8 mouse cellular contexts compared by ENCODE assay signal in genomic region chr2:109694838-109695225, GRCm38 (mm10). TPM values are rescaled to one million over a fixed set of nuclear protein-coding genes. Genes with fewer than 3 reads are reported as not detected.
DNase-seq lines count a peak whose midpoint lies in the region; ATAC-seq and TF ChIP-seq lines count a peak whose summit lies in the region.

No protein-coding gene starts in this region.

- H3K27ac ChIP-seq in forebrain, postnatal 0 days (ENCODE audit: low read depth, low read length): no peak overlapping the region
- peak overlapping the region; percentile 88 for H3K27ac ChIP-seq in layer of hippocampus, adult 2 months

- TF ChIP-seq POLR2A in lung, adult 2 months (IDR thresholded peaks at IDR 0.05; ENCODE audit: borderline replicate concordance, extremely low read depth, low read depth, low read length): no peak

- ATAC-seq in forebrain, postnatal 0 days: peak; percentile 75

- peak; percentile 84 for TF ChIP-seq CTCF in forebrain, postnatal 0 days (IDR thresholded peaks at IDR 0.05; ENCODE audit: low read depth)
- peak; percentile 82 for TF ChIP-seq CTCF in layer of hippocampus, adult 2 months (conservative IDR thresholded peaks at IDR 0.05)
- peak; percentile 69 for TF ChIP-seq CTCF in lung, adult 2 months (IDR thresholded peaks at IDR 0.05; ENCODE audit: insufficient read depth, low read length)

- peaks cover 48% of the 10 kb centered on the region for H3K27me3 ChIP-seq in forebrain, postnatal 0 days (ENCODE audit: insufficient read depth, low read length)

- 0 out of 2 replicates have a peak, but pooled peaks cover 4% of the 10 kb centered on the region for H3K4me1 ChIP-seq in forebrain, postnatal 0 days (ENCODE audit: insufficient read depth)
- no peaks in the 10 kb centered on the region for H3K4me1 ChIP-seq in lung, adult 2 months (ENCODE audit: control insufficient read depth, insufficient read depth, low read length)

- peak overlapping the region; percentile 65 for H3K4me2 ChIP-seq in forebrain, postnatal 0 days (ENCODE audit: low read depth)

- H3K36me3 ChIP-seq in forebrain, postnatal 0 days (ENCODE audit: insufficient read depth): no peaks in the 10 kb centered on the region

- no peaks in the 10 kb centered on the region for H3K9me3 ChIP-seq in forebrain, postnatal 0 days (ENCODE audit: low read length)

- H3K9ac ChIP-seq in forebrain, postnatal 0 days: no peak overlapping the region

- peak; percentile 62 for DNase-seq in MN1 (ENCODE audit: low spot score)
- DNase-seq in cerebellum, adult 8-10 months: peak; percentile 83
- DNase-seq in forebrain, postnatal 0 days: peak; percentile 82
- peak; percentile 79 for DNase-seq in heart, postnatal 4 days
- peak; percentile 86 to 90 for DNase-seq in layer of hippocampus, adult 2 months (ENCODE audit: low spot score in 2 of 2)
- DNase-seq in lung, adult 2 months: peak; percentile 42
- peak; percentile 36 for DNase-seq in retina, adult 2 months (ENCODE audit: low read depth, low spot score)
- DNase-seq in B cell, adult 2 months: no peak

- WGBS in forebrain, postnatal 0 days: 0% methylated on average over 12 of the region's 12 CpGs
- WGBS in lung, adult 2 months: 1% methylated on average over 12 of the region's 12 CpGs

- H3K4me3 ChIP-seq in forebrain, postnatal 0 days (ENCODE audit: low read depth, low read length): peak overlapping the region; percentile 42
- peak overlapping the region; percentile 75 for H3K4me3 ChIP-seq in layer of hippocampus, adult 2 months
- H3K4me3 ChIP-seq in lung, adult 2 months (replicated peaks; ENCODE audit: extremely low read depth, low read depth, low read length): peak overlapping the region; percentile 56

RNA-seq across cellular contexts. Expression of gene Bdnf, which starts 20.3 kb away (rescaled TPM):
- 4.6 and 8.0 TPM in 2 replicates for total RNA-seq in forebrain, postnatal 0 days (2014; rRNA removed)
- 3.6 and 6.0 TPM in 2 replicates for polyA plus RNA-seq in forebrain, postnatal 0 days (2015; fragmentation: Nextera tagmentation; extraction: Ambion mirVana)
- total RNA-seq in heart, postnatal 4 days (2021): under 1 TPM; 0.47 to 0.67 TPM
- total RNA-seq in layer of hippocampus, adult 2 months (2021): 10 to 100 TPM; 29.6 to 31.2 TPM
- polyA plus RNA-seq in lung, adult 2 months (2012; rRNA removed): 4.7 and 4.8 TPM in 2 replicates

Comparison
In these comparisons a context has a peak if more than half of its experiments do, and no peak if none do; other contexts are left out.
1. DNase-seq: peak in MN1 (single experiment), cerebellum, adult 8-10 months (single experiment), forebrain, postnatal 0 days (single experiment), heart, postnatal 4 days (single experiment), layer of hippocampus, adult 2 months (2 of 2), lung, adult 2 months (single experiment) and retina, adult 2 months (single experiment); none in B cell, adult 2 months (0 of 2).
2. Peak in every context shown above with its lines, with median percentiles within 50 percentile points of each other: H3K4me3 ChIP-seq and CTCF ChIP-seq.